9 mouse cellular contexts compared by ENCODE assay signal in genomic region chr13:10942031-10942655, GRCm38 (mm10).
DNase-seq lines count a peak whose midpoint lies in the region; ATAC-seq and TF ChIP-seq lines count a peak whose summit lies in the region.
"Had no signal": no experiment of that assay in that cellular context is flagged by ENCODE, and none has a peak within 500 bp of the region (broad histone marks: within the 10 kb centered on the region; RNA-seq: fewer than 3 reads in every experiment).

No protein-coding gene starts in this region.

- peak; percentile 29 for TF ChIP-seq CTCF in gastrocnemius, adult 2 months (IDR thresholded peaks at IDR 0.05)
- TF ChIP-seq CTCF in lung, embryonic 14.5 days (IDR thresholded peaks at IDR 0.05; ENCODE audit: low read depth) = peak; percentile 48
- no peak for TF ChIP-seq CTCF in lung, adult 2 months (IDR thresholded peaks at IDR 0.05; ENCODE audit: insufficient read depth, low read length)
- TF ChIP-seq CTCF in brain, embryonic 14.5 days (IDR thresholded peaks at IDR 0.05; ENCODE audit: borderline replicate concordance, extremely low read depth, insufficient read depth, insufficient read length) = peak; percentile 27; the same call in 1 of the 2 replicates

- H3K9ac ChIP-seq in lung, embryonic 14.5 days = no peak overlapping the region
- H3K9ac ChIP-seq: neural tube, embryonic 13.5 days had no signal

- intact Hi-C loops in gastrocnemius, adult 2 months (cut with DNase I) = no loop called here

- H3K4me3 ChIP-seq in gastrocnemius, adult 2 months = no peak overlapping the region
- no peak overlapping the region for H3K4me3 ChIP-seq in lung, embryonic 14.5 days (ENCODE audit: low read depth, low read length)
- H3K4me3 ChIP-seq in lung, adult 2 months (replicated peaks; ENCODE audit: extremely low read depth, low read depth, low read length) = no peak overlapping the region
- H3K4me3 ChIP-seq: neural tube, embryonic 13.5 days had no signal

- DNase-seq in gastrocnemius, adult 2 months = no peak
- no peak for DNase-seq in gastrocnemius, adult 8-10 months (ENCODE audit: low spot score in 2 of 2)
- peak; percentile 64 for DNase-seq in lung, embryonic 14.5 days
- no peak for DNase-seq in lung, adult 2 months
- DNase-seq in brain, embryonic 14.5 days (ENCODE audit: low read depth) = peak; percentile 40
- DNase-seq in kidney, postnatal 4 days = peak; percentile 64 to 68
- no peak for DNase-seq in spleen, postnatal 36 days (ENCODE audit: low spot score in 2 of 2)
- no peak for DNase-seq in thymus, postnatal 25 days

- no peak for ATAC-seq in lung, embryonic 14.5 days (ENCODE audit: insufficient read depth)

- H3K27me3 ChIP-seq in lung, embryonic 14.5 days (ENCODE audit: insufficient read depth, low read length) = no peaks in the 10 kb centered on the region
- H3K27me3 ChIP-seq: neural tube, embryonic 13.5 days had no signal

- no peak overlapping the region for H3K4me2 ChIP-seq in lung, embryonic 14.5 days
- H3K4me2 ChIP-seq: neural tube, embryonic 13.5 days had no signal

- H3K4me1 ChIP-seq in lung, embryonic 14.5 days (ENCODE audit: insufficient read depth) = no peaks in the 10 kb centered on the region
- H3K4me1 ChIP-seq in lung, adult 2 months (ENCODE audit: control insufficient read depth, insufficient read depth, low read length) = no peaks in the 10 kb centered on the region
- H3K4me1 ChIP-seq: neural tube, embryonic 13.5 days had no signal

- no peak overlapping the region for H3K27ac ChIP-seq in gastrocnemius, adult 2 months
- H3K27ac ChIP-seq in lung, embryonic 14.5 days (ENCODE audit: low read depth) = no peak overlapping the region
- H3K27ac ChIP-seq: neural tube, embryonic 13.5 days had no signal

- WGBS in lung, embryonic 14.5 days = 62% methylated on average over 4 of the region's 4 CpGs
- 58% methylated on average over 4 of the region's 4 CpGs for WGBS in lung, adult 2 months

- no peaks in the 10 kb centered on the region for H3K36me3 ChIP-seq in lung, embryonic 14.5 days (ENCODE audit: insufficient read depth)
- H3K36me3 ChIP-seq: neural tube, embryonic 13.5 days had no signal

- H3K9me3 ChIP-seq in lung, embryonic 14.5 days (ENCODE audit: low read depth, low read length) = no peaks in the 10 kb centered on the region
- H3K9me3 ChIP-seq: neural tube, embryonic 13.5 days had no signal

- TF ChIP-seq POLR2A in lung, adult 2 months (IDR thresholded peaks at IDR 0.05; ENCODE audit: borderline replicate concordance, extremely low read depth, low read depth, low read length) = no peak
- no peak for TF ChIP-seq POLR2A in brain, embryonic 14.5 days (IDR thresholded peaks at IDR 0.05; ENCODE audit: borderline replicate concordance, extremely low read depth, insufficient read depth, insufficient read length, poor library complexity, severe bottlenecking)

Comparison
In these comparisons a context has a peak if more than half of its experiments do, and no peak if none do; other contexts are left out.
1. DNase-seq: peak in lung, embryonic 14.5 days (single experiment), brain, embryonic 14.5 days (single experiment) and kidney, postnatal 4 days (2 of 2); none in gastrocnemius, adult 2 months (single experiment), gastrocnemius, adult 8-10 months (0 of 2), lung, adult 2 months (single experiment), spleen, postnatal 36 days (0 of 2) and thymus, postnatal 25 days (single experiment).